Mouse (Mus musculus): ENCODE results near the gene Tmem274. TPM values are rescaled to one million over a fixed set of nuclear protein-coding genes. Genes with fewer than 3 reads are reported as not detected.

Tmem274 gene
- polyA plus RNA-seq, 1 experiment from 2014 or later = not detected

DNA sequence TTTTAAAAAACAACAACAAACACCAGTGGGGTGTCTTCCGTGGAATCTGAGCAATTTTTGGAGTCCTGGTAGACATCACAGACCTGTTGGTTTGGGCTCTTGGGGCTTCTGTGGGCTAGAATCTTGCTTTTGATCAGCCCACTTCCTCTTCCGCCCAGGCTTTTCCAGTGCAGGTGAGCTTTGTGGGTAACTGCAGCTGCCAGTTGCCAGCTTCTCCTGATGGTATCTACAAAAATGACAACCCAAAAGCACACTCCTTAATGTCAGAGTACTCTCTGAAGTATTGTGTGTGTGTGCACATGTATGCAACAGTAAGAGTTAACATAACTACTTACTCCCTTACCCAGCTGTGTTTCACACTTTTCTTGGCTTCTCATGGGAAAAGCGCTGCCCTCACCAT, 7.6 kb upstream of the Tmem274 start:
- H3K27me3 ChIP-seq (ENCODE audit: insufficient read depth, low read length) = no peaks in the 10 kb centered on the region
- peaks cover 17% of the 10 kb centered on the region; the same call in 1 of the 2 replicates for H3K36me3 ChIP-seq (ENCODE audit: insufficient read depth)
- 97% methylated on average over 3 of the region's 3 CpGs for WGBS
- no peak overlapping the region for H3K9ac ChIP-seq
- H3K4me3 ChIP-seq (ENCODE audit: low read depth, low read length) = no peak overlapping the region
- ATAC-seq (ENCODE audit: insufficient read depth) = no peak
- no peak overlapping the region for H3K27ac ChIP-seq (ENCODE audit: low read depth)
- no peak overlapping the region for H3K4me2 ChIP-seq
- no peaks in the 10 kb centered on the region for H3K4me1 ChIP-seq (ENCODE audit: insufficient read depth)
- TF ChIP-seq CTCF (IDR thresholded peaks at IDR 0.05; ENCODE audit: low read depth) = no peak
- no peaks in the 10 kb centered on the region for H3K9me3 ChIP-seq (ENCODE audit: low read depth, low read length)
- DNase-seq = no peak

DNA sequence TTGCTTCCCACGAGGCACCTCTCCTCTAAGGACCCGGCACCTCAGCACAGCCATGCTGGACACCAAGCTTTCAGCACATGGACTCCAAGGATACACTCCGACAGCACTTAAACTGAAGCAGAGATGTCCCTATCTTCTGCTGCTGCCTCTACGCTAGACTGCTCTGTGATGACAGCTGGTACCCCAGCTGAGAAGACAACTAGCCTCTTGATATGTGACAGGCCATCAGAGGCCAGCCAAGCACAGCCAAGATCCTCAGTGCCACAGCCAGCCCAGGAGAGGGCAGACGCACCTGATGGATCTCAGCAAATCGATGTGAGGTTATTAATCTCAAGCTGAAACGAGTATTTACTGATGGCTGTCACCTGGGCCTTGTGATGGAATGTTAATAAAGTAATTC, 2.1 kb upstream of the Tmem274 start:
- H3K27me3 ChIP-seq (ENCODE audit: insufficient read depth, low read length) = no peaks in the 10 kb centered on the region
- WGBS = 57% methylated on average over 7 of the region's 7 CpGs
- no peak for ATAC-seq (ENCODE audit: insufficient read depth)

DNA sequence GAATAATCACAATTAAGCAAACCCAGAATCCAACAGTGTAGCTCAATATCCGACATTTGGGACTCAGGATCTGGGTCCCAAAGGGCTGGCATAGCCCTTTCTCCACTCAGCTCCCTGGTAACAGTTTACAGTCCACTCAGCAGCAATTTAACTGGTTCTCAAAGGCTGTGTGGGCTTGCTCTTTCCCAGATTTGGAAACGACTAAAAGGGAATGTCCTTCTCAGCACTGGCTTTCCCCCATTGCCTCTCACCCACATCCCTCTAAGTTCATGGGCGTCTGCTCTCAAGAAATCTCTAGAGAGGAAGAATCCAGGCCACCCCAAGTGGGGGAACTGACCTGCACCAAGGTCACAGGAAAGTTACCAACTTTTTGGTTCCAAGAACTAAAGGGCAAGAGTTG, 7.4 kb downstream of the Tmem274 start:
- 47% methylated on average over 3 of the region's 3 CpGs for WGBS
- peak overlapping the region; percentile 48; the same call in 1 of the 2 replicates for H3K27ac ChIP-seq (ENCODE audit: low read depth)
- TF ChIP-seq CTCF (IDR thresholded peaks at IDR 0.05; ENCODE audit: low read depth) = no peak
- DNase-seq = no peak
- peak overlapping the region; percentile 84 for H3K4me2 ChIP-seq
- no peaks in the 10 kb centered on the region; the same call in 1 of the 2 replicates for H3K27me3 ChIP-seq (ENCODE audit: insufficient read depth, low read length)
- no peaks in the 10 kb centered on the region; the same call in 1 of the 2 replicates for H3K4me1 ChIP-seq (ENCODE audit: insufficient read depth)
- H3K9ac ChIP-seq = peak overlapping the region; percentile 58
- peaks cover 27% of the 10 kb centered on the region for H3K36me3 ChIP-seq (ENCODE audit: insufficient read depth)
- peak overlapping the region; percentile 80 for H3K4me3 ChIP-seq (ENCODE audit: low read depth, low read length)
- ATAC-seq (ENCODE audit: insufficient read depth) = 0 out of 2 replicates have a peak, but pooled peaks have one; percentile 4
- H3K9me3 ChIP-seq (ENCODE audit: low read depth, low read length) = no peaks in the 10 kb centered on the region

More for the DNA sequence above, 2.1 kb upstream of the Tmem274 start:
- H3K27ac ChIP-seq (ENCODE audit: low read depth) = no peak overlapping the region
- no peak for DNase-seq
- H3K9ac ChIP-seq = no peak overlapping the region
- no peaks in the 10 kb centered on the region for H3K4me1 ChIP-seq (ENCODE audit: insufficient read depth)
- H3K4me2 ChIP-seq = no peak overlapping the region
- TF ChIP-seq CTCF (IDR thresholded peaks at IDR 0.05; ENCODE audit: low read depth) = no peak
- H3K36me3 ChIP-seq (ENCODE audit: insufficient read depth) = peaks cover 5% of the 10 kb centered on the region; the same call in 1 of the 2 replicates
- H3K9me3 ChIP-seq (ENCODE audit: low read depth, low read length) = no peaks in the 10 kb centered on the region
- no peak overlapping the region for H3K4me3 ChIP-seq (ENCODE audit: low read depth, low read length)

DNA sequence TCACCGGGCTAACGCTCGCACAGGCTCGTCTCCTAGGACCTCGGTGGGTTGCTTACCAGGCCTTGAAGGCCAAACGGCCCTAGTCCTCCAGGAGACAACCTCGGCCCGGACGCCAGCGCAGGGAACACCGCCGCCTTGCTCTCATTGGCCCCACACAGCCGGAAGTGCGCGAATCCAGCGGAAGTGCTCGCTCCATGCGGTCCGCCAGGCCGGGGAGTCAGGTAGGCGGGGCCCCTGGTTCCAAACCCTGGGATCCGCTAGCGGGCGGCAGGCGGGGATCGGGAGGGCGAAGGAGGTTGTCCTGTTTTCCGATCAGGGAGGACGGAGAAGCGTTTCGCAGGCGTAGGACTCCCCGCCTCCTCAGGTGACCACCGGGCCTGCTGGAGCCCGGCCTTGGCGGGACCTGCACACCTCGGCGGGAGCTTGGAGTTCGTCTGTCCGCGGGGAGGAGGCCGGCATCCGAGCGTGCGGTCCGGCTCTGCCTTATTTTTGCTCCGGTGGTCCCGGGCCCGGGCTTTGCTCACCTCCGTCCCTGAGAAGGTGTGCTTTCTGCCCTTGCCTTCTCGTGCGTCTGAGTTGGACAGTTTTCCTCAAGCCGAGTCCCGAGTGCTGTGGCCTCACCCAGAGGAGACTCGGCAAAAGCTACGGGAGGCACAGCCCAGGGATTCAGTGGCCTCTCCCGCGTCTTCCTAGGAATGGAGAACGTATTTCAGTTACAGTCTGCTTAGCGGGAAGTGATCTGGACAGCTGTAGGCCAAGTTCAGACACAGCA, 8.1 kb downstream of the Tmem274 start, which contains the start of the genes Nmnat1 and Lzic:
Gene Nmnat1, minus strand, starts transcription at position 150 of the 772 bp plus-strand sequence.
Gene Lzic, plus strand, starts transcription at position 177 of the 772 bp plus-strand sequence.
- peak; percentile 12 for TF ChIP-seq CTCF (IDR thresholded peaks at IDR 0.05; ENCODE audit: low read depth)
- H3K36me3 ChIP-seq (ENCODE audit: insufficient read depth) = peaks cover 34% of the 10 kb centered on the region
- DNase-seq = peak; percentile 98
- peak within 1 kb of the TSS; percentile 80 for H3K4me3 ChIP-seq (ENCODE audit: low read depth, low read length)
- peak within 1 kb of the TSS; percentile 58 for H3K9ac ChIP-seq
- H3K27ac ChIP-seq (ENCODE audit: low read depth) = peak within 1 kb of the TSS; percentile 50; the same call in 1 of the 2 replicates
- H3K9me3 ChIP-seq (ENCODE audit: low read depth, low read length) = no peaks in the 10 kb centered on the region
- ATAC-seq (ENCODE audit: insufficient read depth) = peak; percentile 100
- no peaks in the 10 kb centered on the region; the same call in 1 of the 2 replicates for H3K27me3 ChIP-seq (ENCODE audit: insufficient read depth, low read length)
- H3K4me1 ChIP-seq (ENCODE audit: insufficient read depth) = no peaks in the 10 kb centered on the region; the same call in 1 of the 2 replicates
- under 1% methylated on average over 60 of the region's 60 CpGs for WGBS
- peak within 1 kb of the TSS; percentile 84 for H3K4me2 ChIP-seq

DNA sequence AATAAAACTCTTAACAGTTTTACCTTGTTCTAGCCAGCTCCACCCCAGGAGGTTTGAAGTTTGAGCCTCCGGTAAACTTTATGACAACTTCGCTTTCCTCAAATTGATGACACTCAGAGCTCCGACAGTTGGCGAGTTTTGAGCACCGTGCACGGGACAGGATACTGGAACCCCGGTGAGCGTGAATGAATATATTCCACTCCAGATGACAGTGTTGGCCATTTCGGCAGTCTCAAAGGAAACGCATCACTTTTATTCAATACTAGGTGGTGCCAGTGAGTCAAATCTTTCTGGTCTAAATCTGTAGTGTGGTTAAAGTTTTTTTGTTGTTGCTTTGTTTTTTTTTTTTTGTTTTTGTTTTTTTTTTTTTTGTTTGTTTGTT, 8.6 kb downstream of the Tmem274 start:
- H3K4me1 ChIP-seq (ENCODE audit: insufficient read depth) = no peaks in the 10 kb centered on the region; the same call in 1 of the 2 replicates
- ATAC-seq (ENCODE audit: insufficient read depth) = no peak
- peak overlapping the region; percentile 80 for H3K4me3 ChIP-seq (ENCODE audit: low read depth, low read length)
- DNase-seq = peak; percentile 84
- H3K27ac ChIP-seq (ENCODE audit: low read depth) = peak overlapping the region; percentile 50; the same call in 1 of the 2 replicates
- peak overlapping the region; percentile 58 for H3K9ac ChIP-seq
- H3K27me3 ChIP-seq (ENCODE audit: insufficient read depth, low read length) = no peaks in the 10 kb centered on the region; the same call in 1 of the 2 replicates
- H3K36me3 ChIP-seq (ENCODE audit: insufficient read depth) = peaks cover 37% of the 10 kb centered on the region
- peak; percentile 40 for TF ChIP-seq CTCF (IDR thresholded peaks at IDR 0.05; ENCODE audit: low read depth)
- WGBS = under 1% methylated on average over 10 of the region's 10 CpGs
- peak overlapping the region; percentile 84 for H3K4me2 ChIP-seq
- H3K9me3 ChIP-seq (ENCODE audit: low read depth, low read length) = no peaks in the 10 kb centered on the region

DNA sequence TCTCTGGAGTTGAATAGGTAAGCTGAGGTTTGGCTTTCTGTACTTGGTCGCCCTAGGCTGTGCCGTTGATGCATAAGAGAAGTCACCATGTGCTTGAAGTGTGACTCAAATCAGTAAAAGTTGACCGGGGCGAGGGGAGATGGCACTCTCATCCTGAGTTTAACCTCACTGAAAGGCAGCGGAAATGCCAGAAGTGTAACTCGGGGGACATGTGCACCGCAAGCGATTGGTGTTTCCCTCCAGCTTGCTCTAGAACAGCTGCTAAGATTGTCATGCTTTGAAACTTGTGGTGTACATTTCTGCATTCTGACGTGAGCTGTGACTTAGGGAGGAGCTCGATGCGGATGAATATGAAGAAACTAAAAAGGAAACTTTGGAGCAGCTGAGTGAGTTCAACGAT, 10.6 kb downstream of the Tmem274 start:
- DNase-seq = no peak
- no peak overlapping the region for H3K4me3 ChIP-seq (ENCODE audit: low read depth, low read length)
- no peaks in the 10 kb centered on the region; the same call in 1 of the 2 replicates for H3K4me1 ChIP-seq (ENCODE audit: insufficient read depth)
- no peak overlapping the region for H3K9ac ChIP-seq
- ATAC-seq (ENCODE audit: insufficient read depth) = no peak
- peaks cover 48% of the 10 kb centered on the region for H3K36me3 ChIP-seq (ENCODE audit: insufficient read depth)
- no peak overlapping the region for H3K27ac ChIP-seq (ENCODE audit: low read depth)
- TF ChIP-seq CTCF (IDR thresholded peaks at IDR 0.05; ENCODE audit: low read depth) = no peak
- no peaks in the 10 kb centered on the region; the same call in 1 of the 2 replicates for H3K27me3 ChIP-seq (ENCODE audit: insufficient read depth, low read length)
- no peaks in the 10 kb centered on the region for H3K9me3 ChIP-seq (ENCODE audit: low read depth, low read length)
- no peak overlapping the region for H3K4me2 ChIP-seq
- 92% methylated on average over 12 of the region's 12 CpGs for WGBS
